In genomic region chr7:76379493-76379892, GRCm38 (mm10) we compare ENCODE assay signal across 20 mouse cellular contexts.
DNase-seq lines count a peak whose midpoint lies in the region; ATAC-seq and TF ChIP-seq lines count a peak whose summit lies in the region.
"Had no signal": no experiment of that assay in that cellular context is flagged by ENCODE, and none has a peak within 500 bp of the region (broad histone marks: within the 10 kb centered on the region; RNA-seq: fewer than 3 reads in every experiment).

No protein-coding gene starts in this region.

- TF ChIP-seq CTCF in lung, postnatal 0 days (IDR thresholded peaks at IDR 0.05): no peak

- H3K27ac ChIP-seq in forebrain, embryonic 14.5 days (ENCODE audit: low read depth, low read length): no peak overlapping the region
- H3K27ac ChIP-seq in forebrain, embryonic 16.5 days (ENCODE audit: low read length): no peak overlapping the region
- no peak overlapping the region for H3K27ac ChIP-seq in lung, postnatal 0 days (ENCODE audit: low read length)
- H3K27ac ChIP-seq: forebrain, embryonic 12.5 days; hindbrain, embryonic 12.5 days; hindbrain, embryonic 15.5 days had no signal

- H3K4me3 ChIP-seq in forebrain, embryonic 14.5 days (ENCODE audit: low read depth, low read length): no peak overlapping the region
- no peak overlapping the region for H3K4me3 ChIP-seq in forebrain, embryonic 16.5 days (replicated peaks; ENCODE audit: low read length)
- H3K4me3 ChIP-seq in lung, postnatal 0 days (ENCODE audit: low read depth, low read length): no peak overlapping the region
- H3K4me3 ChIP-seq: forebrain, embryonic 12.5 days; hindbrain, embryonic 12.5 days; hindbrain, embryonic 15.5 days had no signal

- no peak overlapping the region for H3K4me2 ChIP-seq in forebrain, embryonic 14.5 days (ENCODE audit: low read length)
- no peak overlapping the region for H3K4me2 ChIP-seq in forebrain, embryonic 16.5 days (ENCODE audit: low read length)
- H3K4me2 ChIP-seq in lung, postnatal 0 days (replicated peaks; ENCODE audit: low read depth, low read length): no peak overlapping the region
- H3K4me2 ChIP-seq: forebrain, embryonic 12.5 days; heart, embryonic 11.5 days; hindbrain, embryonic 12.5 days; hindbrain, embryonic 15.5 days had no signal

- no peaks in the 10 kb centered on the region for H3K4me1 ChIP-seq in forebrain, embryonic 14.5 days (ENCODE audit: control insufficient read depth, insufficient read depth, low read length)
- no peaks in the 10 kb centered on the region for H3K4me1 ChIP-seq in forebrain, embryonic 16.5 days (replicated peaks; ENCODE audit: control insufficient read depth, insufficient read depth, low read length)
- no peaks in the 10 kb centered on the region for H3K4me1 ChIP-seq in lung, postnatal 0 days (ENCODE audit: insufficient read depth, low read depth, low read length)
- H3K4me1 ChIP-seq: forebrain, embryonic 12.5 days; hindbrain, embryonic 12.5 days; hindbrain, embryonic 15.5 days had no signal

- DNase-seq in forebrain, embryonic 14.5 days (ENCODE audit: low spot score): peak; percentile 27
- DNase-seq in layer of hippocampus, adult 11-12 months (ENCODE audit: low spot score): peak; percentile 29
- no peak for DNase-seq in layer of hippocampus, postnatal 10 days (ENCODE audit: low spot score in 2 of 2)
- DNase-seq in right cerebral cortex, postnatal 10 days (ENCODE audit: low spot score in 2 of 2): peak; percentile 23 to 33
- no peak for DNase-seq in right cerebral cortex, postnatal 4 days
- no peak for DNase-seq in adrenal gland, adult 8-10 months
- no peak for DNase-seq in lung, postnatal 0 days (ENCODE audit: low spot score)
- DNase-seq: adrenal gland, postnatal 10 days; adrenal gland, postnatal 36 days; cerebellum, adult 18-20 months; cerebellum, adult 9-10 months; cerebellum, postnatal 14 days; gastrocnemius, postnatal 10 days; gastrocnemius, postnatal 36 days had no signal

- H3K9ac ChIP-seq in forebrain, embryonic 14.5 days (ENCODE audit: low read length): no peak overlapping the region
- H3K9ac ChIP-seq in forebrain, embryonic 16.5 days (replicated peaks; ENCODE audit: low read depth, low read length): no peak overlapping the region
- no peak overlapping the region for H3K9ac ChIP-seq in lung, postnatal 0 days (replicated peaks; ENCODE audit: low read depth)
- H3K9ac ChIP-seq: forebrain, embryonic 12.5 days; hindbrain, embryonic 12.5 days; hindbrain, embryonic 15.5 days had no signal

- H3K27me3 ChIP-seq in forebrain, embryonic 14.5 days (replicated peaks; ENCODE audit: control insufficient read depth, insufficient read depth, low read length): no peaks in the 10 kb centered on the region
- no peaks in the 10 kb centered on the region for H3K27me3 ChIP-seq in forebrain, embryonic 16.5 days (replicated peaks; ENCODE audit: control insufficient read depth, insufficient read depth, low read length)
- no peaks in the 10 kb centered on the region for H3K27me3 ChIP-seq in lung, postnatal 0 days (replicated peaks; ENCODE audit: insufficient read depth, low read length)
- H3K27me3 ChIP-seq: forebrain, embryonic 12.5 days; hindbrain, embryonic 12.5 days; hindbrain, embryonic 15.5 days had no signal

- 89% methylated on average over 3 of the region's 3 CpGs for WGBS in forebrain, embryonic 14.5 days
- 70% methylated on average over 3 of the region's 3 CpGs for WGBS in forebrain, embryonic 16.5 days
- 82% methylated on average over 3 of the region's 3 CpGs for WGBS in lung, postnatal 0 days

- no peak for ATAC-seq in forebrain, embryonic 14.5 days
- no peak for ATAC-seq in forebrain, embryonic 16.5 days
- ATAC-seq in lung, postnatal 0 days: no peak
- ATAC-seq: activated CD4-positive, CD25-positive, alpha-beta regulatory T cell, adult 4 months had no signal

- H3K36me3 ChIP-seq in forebrain, embryonic 14.5 days (ENCODE audit: control insufficient read depth, insufficient read depth, low read length): no peaks in the 10 kb centered on the region
- no peaks in the 10 kb centered on the region for H3K36me3 ChIP-seq in forebrain, embryonic 16.5 days (ENCODE audit: control insufficient read depth, insufficient read depth)
- H3K36me3 ChIP-seq in lung, postnatal 0 days (ENCODE audit: insufficient read depth, low read length): no peaks in the 10 kb centered on the region
- H3K36me3 ChIP-seq: forebrain, embryonic 12.5 days; hindbrain, embryonic 12.5 days; hindbrain, embryonic 15.5 days had no signal

- H3K9me3 ChIP-seq in forebrain, embryonic 14.5 days (replicated peaks; ENCODE audit: control insufficient read depth, low read length): no peaks in the 10 kb centered on the region
- no peaks in the 10 kb centered on the region for H3K9me3 ChIP-seq in forebrain, embryonic 16.5 days (ENCODE audit: control insufficient read depth, low read length)
- H3K9me3 ChIP-seq in lung, postnatal 0 days (ENCODE audit: low read length): no peaks in the 10 kb centered on the region
- H3K9me3 ChIP-seq: forebrain, embryonic 12.5 days; hindbrain, embryonic 12.5 days; hindbrain, embryonic 15.5 days had no signal

- TF ChIP-seq EP300 in lung, postnatal 0 days (IDR thresholded peaks at IDR 0.05): no peak

Comparison
In these comparisons a context has a peak if more than half of its experiments do, and no peak if none do; other contexts are left out.
1. DNase-seq: peak in forebrain, embryonic 14.5 days (single experiment), layer of hippocampus, adult 11-12 months (single experiment) and right cerebral cortex, postnatal 10 days (2 of 2); none in layer of hippocampus, postnatal 10 days (0 of 2), right cerebral cortex, postnatal 4 days (single experiment), adrenal gland, adult 8-10 months (single experiment) and lung, postnatal 0 days (single experiment).